Mouse (Mus musculus) testis, adult 2 months (tissue): ENCODE measurements at regions not wholly inside any gene's neighbourhood (a gene's known extent, or its start where the extent isn't known, plus 50 kb on each side); places are given as distances from the start of the nearest gene placed in this dataset.
"Not testable (repeated sequence)": the region's sequence is repeated elsewhere in the genome, so short reads cannot be mapped to it uniquely, and the experiment has no call there.

Experiments used
- H3K27ac ChIP-seq: fragments of 200-500 bp; 2 replicates; pipeline ENCODE4 v1.5.1; 2012; ENCODE audit warnings: low read depth, low read length; ENCODE audit not compliant: control insufficient read depth, insufficient read depth
- H3K27me3 ChIP-seq: fragments of 200-500 bp; 2 replicates; pipeline ENCODE4 v1.6.1; 2012; ENCODE audit warnings: mild to moderate bottlenecking, low read length, moderate library complexity; ENCODE audit not compliant: control insufficient read depth, insufficient read depth
- H3K36me3 ChIP-seq: fragments of 200-500 bp; 2 replicates; pipeline ENCODE4 v1.6.1; 2012; ENCODE audit warnings: mild to moderate bottlenecking, low read length; ENCODE audit not compliant: control insufficient read depth, insufficient read depth
- H3K4me1 ChIP-seq: fragments of 200-500 bp; 2 replicates; pipeline ENCODE4 v1.6.1; 2012; ENCODE audit warnings: low read length; ENCODE audit not compliant: control insufficient read depth, insufficient read depth
- H3K4me3 ChIP-seq: fragments of 200-500 bp; 2 replicates; pipeline ENCODE4 v1.5.1; 2012; ENCODE audit warnings: low read depth, mild to moderate bottlenecking, low read length, moderate library complexity, mixed read lengths; ENCODE audit not compliant: control insufficient read depth
- CTCF ChIP-seq: fragments of 200-500 bp; IDR thresholded peaks from 2 replicates; pipeline ENCODE4 v1.5.1; 2012; ENCODE audit warnings: low read depth, mild to moderate bottlenecking, inconsistent platforms, low read length, moderate library complexity; ENCODE audit not compliant: control insufficient read depth, insufficient read depth, insufficient replicate concordance
- POLR2A ChIP-seq: fragments of 200-500 bp; IDR thresholded peaks from 2 replicates; pipeline ENCODE4 v1.6.1; 2012; ENCODE audit warnings: low read depth, mild to moderate bottlenecking, inconsistent platforms, low read length, moderate library complexity; ENCODE audit not compliant: control insufficient read depth

DNA sequence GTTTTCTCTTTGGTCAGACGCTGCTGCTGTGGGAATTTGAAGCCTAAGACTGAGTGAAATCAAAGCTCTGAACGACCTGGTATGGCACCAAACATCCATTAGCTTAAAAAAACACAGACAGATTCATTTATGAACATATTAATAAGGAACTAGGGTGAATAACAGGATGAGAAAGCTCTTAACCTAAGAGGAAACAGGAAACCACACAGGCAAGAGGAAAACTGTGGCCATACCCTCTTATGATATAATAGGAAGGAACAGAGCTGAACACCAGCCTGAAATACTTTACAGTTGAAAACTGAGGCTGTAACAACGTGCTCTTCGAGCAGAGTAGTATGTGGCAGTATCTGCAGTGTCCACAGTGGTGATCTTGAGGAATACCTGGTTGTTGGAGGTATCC, 579.5 kb upstream of the Zfp386 start:
- not testable (repeated sequence) for H3K36me3 ChIP-seq, H3K27me3 ChIP-seq, H3K4me1 ChIP-seq, H3K27ac ChIP-seq, H3K4me3 ChIP-seq

DNA sequence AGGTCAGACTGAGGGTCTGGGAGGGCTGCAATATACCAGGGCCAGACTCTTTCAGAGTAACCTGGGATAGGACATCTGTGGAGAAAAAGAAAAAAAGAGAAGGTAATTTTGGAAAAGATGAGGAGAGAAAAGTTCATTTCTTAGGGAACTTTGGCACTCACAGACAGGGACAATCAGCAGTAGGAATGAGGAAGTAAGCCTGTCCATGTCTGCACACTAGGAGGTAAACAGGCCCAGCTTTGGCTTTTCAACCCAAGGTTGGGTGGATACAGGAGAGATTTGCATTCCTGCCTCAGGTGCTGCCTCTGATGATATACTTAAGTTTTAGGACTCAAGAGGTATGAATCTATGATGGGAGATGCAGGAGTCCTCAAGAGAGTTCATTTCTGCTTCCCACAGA, 579.0 kb upstream of the Zfp386 start:
- not testable (repeated sequence) for H3K36me3 ChIP-seq, H3K4me1 ChIP-seq, H3K27ac ChIP-seq, H3K4me3 ChIP-seq, H3K27me3 ChIP-seq

DNA sequence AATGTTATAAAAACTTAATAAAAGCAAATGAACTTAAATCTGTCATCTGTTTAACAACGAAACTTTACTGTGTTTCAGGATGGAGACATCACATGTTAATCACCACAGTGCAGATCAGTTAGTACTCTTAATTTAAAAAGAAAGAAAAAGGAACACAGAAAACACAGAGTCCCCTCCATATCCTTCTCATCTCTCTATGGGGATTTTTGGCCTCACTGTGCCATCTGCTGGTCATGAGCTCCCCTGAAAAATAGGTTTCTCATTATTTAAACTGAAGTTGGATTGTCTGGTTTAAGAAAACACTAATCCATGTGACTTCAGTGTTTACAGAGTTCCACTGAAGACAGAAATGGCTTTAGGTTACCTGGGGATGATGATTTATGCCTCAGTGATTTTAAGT, 548.7 kb upstream of the Zfp386 start:
- Histone ChIP-seq H3K27me3 (no peaks in the 10 kb centered on the region), H3K4me3 (no peak overlapping the region)
- TF ChIP-seq POLR2A (no peak), CTCF (no peak)

DNA sequence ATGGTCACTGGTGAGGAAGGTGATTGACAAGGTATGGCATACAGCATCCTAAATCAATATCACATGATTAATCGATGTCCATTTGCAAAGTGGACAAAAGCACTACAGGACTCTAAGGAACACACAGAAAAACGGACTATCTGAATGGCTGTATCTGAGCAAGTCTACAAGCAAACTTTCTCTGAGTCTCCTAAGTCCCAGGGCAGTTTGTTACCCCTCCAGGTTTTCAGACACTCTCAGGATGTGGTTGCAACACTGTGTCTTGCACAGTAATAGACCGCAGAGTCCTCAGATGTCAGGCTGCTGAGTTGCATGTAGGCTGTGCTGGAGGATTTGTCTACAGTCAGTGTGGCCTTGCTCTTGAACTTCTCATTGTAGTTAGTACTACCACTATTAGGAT, 540.2 kb upstream of the Zfp386 start:
- not testable (repeated sequence) for H3K27me3 ChIP-seq, H3K4me3 ChIP-seq, H3K27ac ChIP-seq, H3K36me3 ChIP-seq, H3K4me1 ChIP-seq

More for the DNA sequence above, 548.7 kb upstream of the Zfp386 start:
- no peak overlapping the region for H3K27ac ChIP-seq
- H3K4me1 ChIP-seq: no peaks in the 10 kb centered on the region
- no peaks in the 10 kb centered on the region for H3K36me3 ChIP-seq

DNA sequence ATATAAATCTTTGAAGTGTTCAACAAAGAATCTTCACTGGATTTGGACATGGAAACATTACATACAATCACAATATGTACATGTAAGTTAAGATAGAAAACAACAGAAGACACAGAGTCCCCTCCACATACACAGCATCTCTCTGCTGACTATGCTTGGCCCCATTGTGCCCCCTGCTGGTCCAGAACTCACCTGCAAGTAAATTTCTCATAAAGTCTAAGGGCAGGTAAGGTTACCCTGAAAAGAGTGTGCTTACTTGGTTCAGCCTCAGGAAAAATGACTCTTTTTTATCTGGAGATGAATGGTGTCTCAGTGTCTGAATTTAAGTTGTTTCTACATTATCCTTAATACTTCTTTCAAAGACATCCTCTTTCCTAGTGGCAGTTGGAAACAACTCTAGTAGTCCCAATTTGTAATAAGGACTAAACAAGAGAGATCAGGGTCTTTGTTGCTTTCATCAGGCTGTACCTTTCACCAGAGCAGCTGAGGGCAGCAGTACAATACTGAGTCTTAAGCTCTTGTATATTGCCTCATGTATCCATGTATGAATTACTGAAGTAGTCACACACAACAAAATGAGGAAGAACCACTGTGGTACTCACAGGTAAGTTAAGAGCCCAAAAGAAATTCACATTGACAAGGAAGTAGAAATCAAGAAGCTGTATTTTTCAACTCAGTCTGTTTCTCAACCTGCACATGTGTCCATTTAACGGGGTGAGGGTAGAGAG, 538.7 kb upstream of the Zfp386 start:
- not testable (repeated sequence) for H3K27ac ChIP-seq, H3K27me3 ChIP-seq, H3K4me1 ChIP-seq, H3K4me3 ChIP-seq, H3K36me3 ChIP-seq

DNA sequence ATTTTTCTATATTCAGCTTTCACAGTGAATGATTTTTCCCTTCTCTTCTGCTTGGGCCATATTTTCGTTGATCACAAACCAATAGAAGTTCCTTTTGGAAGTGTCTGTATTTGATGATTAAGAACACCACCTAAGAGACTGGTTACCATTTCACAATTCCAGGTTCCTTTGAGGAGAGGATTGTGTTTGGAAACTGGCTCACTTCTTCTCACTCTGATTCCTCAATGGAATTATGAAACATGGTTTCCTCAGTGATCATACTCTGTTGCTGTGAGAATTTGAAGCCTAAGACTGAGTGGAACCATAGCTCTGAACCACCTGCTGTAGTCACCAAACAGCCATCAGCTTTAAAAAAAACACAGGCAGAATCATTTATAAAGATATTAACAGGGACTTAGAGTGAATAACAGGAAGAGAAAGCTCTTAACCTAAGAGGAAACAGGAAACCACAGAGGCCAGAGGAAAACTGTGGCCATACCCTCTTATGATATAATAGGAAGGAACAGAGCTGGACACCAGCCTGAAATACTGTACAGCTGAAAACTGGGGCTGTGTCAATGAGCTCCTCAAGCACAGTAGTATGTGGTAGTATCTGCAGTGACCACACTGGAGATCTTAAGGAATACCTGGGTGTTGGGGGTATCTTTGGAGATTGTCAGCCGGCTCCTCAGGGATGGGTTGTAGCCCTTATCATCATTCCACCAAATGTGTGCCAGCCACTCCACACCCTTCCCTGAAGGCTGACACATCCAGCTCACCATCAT, 528.6 kb upstream of the Zfp386 start:
- not testable (repeated sequence) for H3K4me1 ChIP-seq, H3K27me3 ChIP-seq, H3K36me3 ChIP-seq, H3K27ac ChIP-seq, H3K4me3 ChIP-seq

DNA sequence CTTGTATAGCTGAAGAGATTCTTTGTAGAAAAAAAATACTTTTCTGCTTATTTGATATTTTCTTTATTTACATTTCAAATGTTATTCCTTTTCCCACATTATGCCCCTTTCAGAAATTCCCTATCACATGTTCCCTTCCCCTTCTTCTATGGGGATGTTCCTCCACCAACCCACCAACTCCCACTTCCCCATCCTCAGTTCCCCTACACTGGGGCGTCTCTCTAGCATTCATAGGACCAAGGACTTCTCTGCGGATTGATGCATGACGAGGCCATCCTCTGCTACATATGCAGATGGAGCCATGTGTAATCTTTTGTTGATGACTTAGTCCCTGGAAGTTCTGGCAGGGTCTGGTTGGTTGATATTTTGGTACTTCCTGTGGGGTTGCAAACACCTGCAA, 520.5 kb upstream of the Zfp386 start:
- TF ChIP-seq POLR2A (no peak), CTCF (no peak)
- Histone ChIP-seq H3K4me3 (no peak overlapping the region), H3K36me3 (no peaks in the 10 kb centered on the region), H3K27ac (no peak overlapping the region), H3K4me1 (no peaks in the 10 kb centered on the region), H3K27me3 (no peaks in the 10 kb centered on the region)

DNA sequence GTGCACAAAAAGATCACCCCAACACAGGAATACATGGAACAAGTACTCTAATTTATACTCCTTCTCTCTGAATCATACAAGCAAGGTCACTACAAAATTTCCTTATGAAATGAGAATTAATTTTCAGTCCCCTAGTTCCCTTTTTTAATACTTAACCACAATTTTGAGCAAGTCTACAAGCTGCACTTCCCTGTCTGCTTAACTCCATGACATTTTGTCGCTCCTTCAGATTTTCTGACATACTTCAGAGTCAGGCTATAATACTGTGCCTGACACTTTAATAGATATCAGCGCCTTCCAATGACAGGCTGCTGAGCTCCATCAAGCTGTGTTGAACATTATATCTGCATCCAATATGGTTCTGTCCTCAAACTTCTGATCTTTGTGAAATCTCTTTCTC, 505.0 kb upstream of the Zfp386 start:
- Histone ChIP-seq H3K4me3 (no peak overlapping the region), H3K27me3 (no peaks in the 10 kb centered on the region), H3K36me3 (no peaks in the 10 kb centered on the region), H3K4me1 (no peaks in the 10 kb centered on the region), H3K27ac (no peak overlapping the region)
- no peak for TF ChIP-seq CTCF
- no peak for TF ChIP-seq POLR2A

DNA sequence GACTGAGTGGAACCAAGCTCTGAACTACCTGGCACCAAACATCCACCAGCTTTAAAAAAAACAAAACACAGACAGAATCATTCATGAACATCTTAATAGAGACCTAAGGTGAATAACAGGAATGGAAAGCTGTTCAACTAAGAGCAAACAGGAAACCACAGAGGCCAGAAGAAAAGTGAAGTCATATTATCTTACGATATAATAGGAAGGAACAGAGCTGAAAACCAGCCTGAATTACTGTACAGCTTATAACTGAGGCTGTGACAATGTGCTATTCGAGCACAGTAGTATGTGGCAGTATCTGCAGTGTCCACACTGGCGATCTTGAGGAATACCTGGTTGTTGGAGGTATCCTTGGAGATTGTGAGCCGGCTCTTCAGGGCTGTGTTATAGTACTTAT, 480.6 kb upstream of the Zfp386 start:
- H3K36me3 ChIP-seq, H3K27me3 ChIP-seq, H3K27ac ChIP-seq, H3K4me3 ChIP-seq, H3K4me1 ChIP-seq: not testable (repeated sequence)

DNA sequence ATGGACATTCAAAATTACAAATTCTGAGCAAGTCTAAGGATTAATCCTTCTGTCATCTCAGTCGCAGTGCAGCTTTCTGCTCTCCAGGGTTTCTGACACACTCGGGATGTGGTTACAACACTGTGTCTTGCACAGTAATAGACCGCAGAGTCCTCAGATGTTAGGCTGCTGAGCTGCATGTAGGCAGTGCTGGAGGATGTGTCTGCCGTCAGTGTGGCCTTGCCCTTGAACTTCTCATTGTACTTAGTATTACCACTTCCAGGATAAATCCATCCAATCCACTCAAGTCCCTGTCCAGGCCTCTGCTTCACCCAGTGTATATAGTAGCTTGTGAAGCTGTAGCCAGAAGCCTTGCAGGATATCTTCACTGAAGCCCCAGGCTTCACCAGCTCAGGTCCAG, 454.5 kb upstream of the Zfp386 start:
- not testable (repeated sequence) for H3K27ac ChIP-seq, H3K4me1 ChIP-seq, H3K4me3 ChIP-seq, H3K27me3 ChIP-seq, H3K36me3 ChIP-seq
